Mouse (Mus musculus) right cerebral cortex, adult 18-20 months (tissue): ENCODE data around the gene Harbi1.
"Not testable (repeated sequence)": the region's sequence is repeated elsewhere in the genome, so short reads cannot be mapped to it uniquely, and the experiment has no call there.

Experiments
- DNase-seq: peaks from one replicate; pipeline ENCODE4 v3.0.0; 2022; ENCODE audit warnings: mixed read lengths

Harbi1 gene

DNA sequence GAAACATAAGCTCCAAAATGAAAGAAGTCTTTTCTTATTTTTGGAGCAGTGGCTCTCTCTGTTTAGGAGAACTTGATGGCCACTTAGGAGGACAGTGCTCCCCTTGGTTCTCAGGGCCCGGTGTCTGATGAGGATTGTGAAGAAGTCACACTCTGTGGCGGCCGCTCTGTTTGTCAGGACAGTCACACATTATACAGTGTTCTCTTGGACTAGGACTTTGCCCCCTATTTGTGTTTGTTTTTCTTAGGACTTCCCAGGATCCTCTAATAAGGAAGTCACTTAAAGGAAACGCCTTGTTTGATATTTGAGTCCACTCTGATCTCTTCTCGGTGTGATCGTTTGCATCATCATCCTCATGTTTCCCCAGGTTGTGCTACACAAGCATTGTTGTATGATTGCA lies 7.6 kb downstream of the Harbi1 start:
- no peak for DNase-seq

DNA sequence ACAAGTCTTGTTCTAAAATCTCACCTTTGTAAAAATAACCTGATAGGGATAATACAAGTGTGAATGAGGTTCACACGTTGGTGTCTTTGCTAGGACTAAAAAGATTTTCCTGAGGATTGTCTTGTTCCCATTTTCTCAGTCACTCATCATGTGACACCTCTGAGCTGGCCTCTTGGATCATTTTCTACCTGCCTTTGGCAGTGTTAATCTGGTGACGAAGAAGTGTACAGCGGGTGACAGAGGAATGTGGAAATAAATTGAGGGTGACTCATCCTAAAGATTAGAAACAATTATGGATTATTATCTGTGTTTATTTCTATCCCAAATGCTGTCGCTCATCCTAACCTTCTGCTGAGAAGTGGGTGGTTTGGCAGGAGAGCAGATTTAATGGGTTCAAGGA lies 12.7 kb downstream of the Harbi1 start:
- no peak for DNase-seq

- DNase-seq: no peak
Measured at GRCm38 (mm10) chr2:91723951-91724350, 13.3 kb downstream of the Harbi1 start.

DNA sequence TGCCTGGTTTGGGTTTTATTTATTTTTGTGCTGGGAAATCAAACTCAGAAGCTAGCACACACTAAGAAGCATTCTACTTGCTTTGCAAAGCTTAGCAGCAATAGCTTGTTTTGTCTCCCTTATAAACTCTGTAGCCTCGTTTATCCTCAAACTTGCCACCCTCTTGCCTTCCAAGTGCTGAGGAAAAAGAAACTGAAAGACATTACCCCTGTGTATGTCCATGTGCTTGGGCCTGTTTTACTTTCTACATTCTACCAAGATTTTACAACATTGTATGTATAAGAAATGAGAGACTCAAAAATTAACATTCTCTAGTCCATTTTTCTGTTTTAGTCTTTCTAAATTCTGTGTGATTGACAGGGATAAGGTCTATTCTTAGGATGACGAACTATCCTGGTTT lies 14.1 kb downstream of the Harbi1 start:
- DNase-seq: no peak

DNA sequence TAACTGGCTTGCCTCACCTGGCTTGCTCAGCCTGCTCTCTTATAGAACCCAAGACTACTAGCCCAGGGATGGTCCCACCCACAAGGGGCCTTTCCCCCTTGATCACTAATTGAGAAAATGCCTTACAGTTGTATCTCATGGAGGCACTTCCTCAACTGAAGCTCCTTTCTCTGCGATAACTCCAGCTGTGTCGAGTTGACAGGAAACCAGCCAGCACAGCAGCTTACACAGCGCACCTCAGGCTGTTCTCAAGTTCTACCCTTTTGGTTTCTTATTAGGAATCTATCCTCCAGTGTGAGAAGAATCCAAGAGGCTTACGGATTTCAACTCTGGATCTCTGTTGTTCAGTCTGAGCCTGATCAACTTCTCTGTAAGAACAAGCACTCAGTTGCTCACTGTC lies 14.8 kb downstream of the Harbi1 start:
- not testable (repeated sequence) for DNase-seq

DNA sequence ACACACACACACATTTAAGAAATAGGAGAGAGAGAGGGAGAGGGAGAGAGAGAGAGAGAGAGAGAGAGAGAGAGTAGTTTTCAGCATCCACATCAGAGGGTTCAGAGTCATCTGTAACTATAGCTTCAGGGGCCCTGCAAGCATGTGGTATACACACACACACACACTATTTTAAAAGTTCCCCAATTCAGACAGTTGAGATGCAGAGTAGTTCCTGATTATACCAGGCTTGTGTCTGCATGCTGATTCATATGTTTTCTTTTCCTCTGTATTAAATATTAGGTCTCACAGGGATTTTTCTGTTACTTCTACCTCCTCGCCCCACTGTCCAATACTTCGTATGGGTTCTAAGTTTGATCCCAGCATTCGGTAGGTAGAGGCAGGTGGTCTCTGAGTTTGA lies 16.4 kb downstream of the Harbi1 start:
- DNase-seq: no peak

DNA sequence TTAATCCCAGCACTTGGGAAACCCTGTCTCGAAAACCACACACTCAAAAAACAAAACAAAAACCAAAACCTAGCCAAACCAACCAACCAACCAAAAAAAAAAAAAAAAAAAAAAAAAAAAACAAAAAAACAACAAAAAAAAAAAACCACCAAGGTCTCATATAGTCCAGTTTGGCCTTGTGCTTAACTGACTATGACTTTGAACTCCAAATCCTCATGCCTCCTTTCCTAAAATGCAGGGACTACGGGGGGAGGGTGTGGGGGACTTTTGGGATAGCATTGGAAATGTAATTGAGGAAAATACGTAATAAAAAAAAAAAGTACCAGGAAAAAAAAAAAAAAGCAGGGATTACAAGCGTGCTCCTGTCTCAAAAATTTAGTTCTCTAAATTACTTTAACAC lies 18.9 kb downstream of the Harbi1 start:
- no peak for DNase-seq

DNA sequence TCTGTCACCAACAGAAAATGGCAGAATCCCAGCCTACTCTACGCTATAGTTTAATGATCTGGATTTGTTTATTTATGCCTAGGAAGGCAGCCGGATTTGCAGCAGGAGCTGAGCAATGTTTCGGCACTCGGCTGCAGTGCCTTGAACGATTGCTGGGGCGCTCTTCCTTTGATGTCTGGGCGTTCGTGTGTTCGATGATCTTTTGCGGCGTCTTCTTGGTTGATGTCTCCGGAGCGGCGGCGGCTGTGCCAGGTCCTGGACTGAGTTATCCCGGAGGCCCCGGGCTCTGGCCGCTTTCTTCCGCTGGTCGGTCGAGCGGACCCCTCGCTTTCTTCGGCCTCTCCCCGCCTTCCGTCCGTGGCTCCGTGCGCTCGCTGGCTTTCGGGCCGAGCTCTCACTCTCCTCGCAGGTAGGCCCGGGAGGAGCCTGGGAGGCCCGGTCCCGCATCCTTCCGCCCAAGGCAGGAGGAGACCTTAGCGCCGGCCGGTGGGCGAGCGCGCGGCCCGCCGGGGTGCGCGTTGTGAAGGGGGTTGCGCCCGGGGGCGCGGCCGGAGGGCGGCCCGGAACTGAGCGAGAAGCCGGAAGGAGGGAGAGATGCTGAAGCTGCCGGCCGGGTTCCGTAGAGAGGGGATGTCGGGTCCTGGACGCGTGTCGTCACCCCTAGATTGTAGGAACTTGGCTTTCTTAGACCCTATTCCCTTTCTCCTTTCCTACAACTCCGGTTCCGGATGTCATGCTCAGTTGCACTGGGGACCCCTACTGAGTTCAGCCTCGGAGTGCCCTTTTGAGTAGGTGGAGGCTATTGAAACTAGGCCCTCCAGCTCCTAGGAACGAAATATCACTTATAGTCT lies 19.5 kb downstream of the Harbi1 start, which contains the start of gene Ambra1:
Ambra1 (plus strand) TSS at position 164 of the 851 bp plus-strand sequence.
- DNase-seq: peak; percentile 90

DNA sequence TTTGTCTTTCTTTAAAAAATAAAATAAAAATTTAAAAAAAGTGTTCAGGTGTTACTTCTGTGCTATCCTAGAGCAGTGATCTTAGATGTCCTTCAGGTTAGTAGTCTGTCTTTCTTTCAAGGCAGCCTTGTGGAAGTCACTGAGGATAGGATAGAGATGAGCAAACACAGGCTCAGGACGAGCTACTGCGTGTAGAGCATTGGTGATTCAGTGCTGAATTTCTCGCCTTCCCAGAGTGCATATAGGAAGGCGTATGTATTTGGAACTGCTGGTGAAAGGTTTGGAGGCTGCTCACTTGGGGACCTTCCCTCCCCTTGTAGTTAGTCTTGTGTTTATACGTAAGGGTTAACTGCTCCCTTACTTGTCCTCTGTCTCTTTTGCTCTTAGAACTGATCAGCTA lies 24.6 kb downstream of the Harbi1 start:
- DNase-seq: no peak

- DNase-seq: no peak
Measured at GRCm38 (mm10) chr2:91739586-91739985, 28.9 kb downstream of the Harbi1 start.

- no peak for DNase-seq
Measured at GRCm38 (mm10) chr2:91744686-91745085, 34.0 kb downstream of the Harbi1 start.

GRCm38 (mm10) chr2:91749811-91750261 lies 39.2 kb downstream of the Harbi1 start:
- no peak for DNase-seq
